Mouse (Mus musculus) forebrain, embryonic 11.5 days (tissue): Measurements from ENCODE around the gene Dnase1. TPM values are rescaled to one million over a fixed set of nuclear protein-coding genes. Genes with fewer than 3 reads are reported as not detected.

ENCODE experiments used
- ATAC-seq: fragments of 200-750 bp; cut with Nextera tagmentation; replicated peaks from 2 replicates; pipeline ENCODE4 v1.8.0; 2017; ENCODE audit warnings: moderate TSS enrichment; ENCODE audit not compliant: low FRiP score
- DNase-seq: peaks from one replicate; pipeline ENCODE4 v3.0.0-alpha.2; 2017; ENCODE audit warnings: low spot score
- H3K27ac ChIP-seq: fragments of 300-500 bp; sonication (generic); 2 replicates; pipeline ENCODE4 v1.5.1; 2014; ENCODE audit warnings: low read depth, low read length
- H3K27me3 ChIP-seq: fragments of 300-500 bp; sonication (generic); 2 replicates; pipeline ENCODE4 v1.6.1; 2014; ENCODE audit warnings: mild to moderate bottlenecking, low read length, mixed read lengths; ENCODE audit not compliant: control insufficient read depth, insufficient read depth
- H3K36me3 ChIP-seq: fragments of 300-500 bp; sonication (generic); 2 replicates; pipeline ENCODE4 v1.6.1; 2014; ENCODE audit warnings: mild to moderate bottlenecking, low read length, moderate library complexity, mixed read lengths; ENCODE audit not compliant: control insufficient read depth, insufficient read depth
- H3K4me1 ChIP-seq: fragments of 300-500 bp; sonication (generic); replicated peaks from 2 replicates; pipeline ENCODE4 v1.6.1; 2014; ENCODE audit warnings: low read length, mixed read lengths; ENCODE audit not compliant: control insufficient read depth, insufficient read depth
- H3K4me2 ChIP-seq: fragments of 300-500 bp; sonication (generic); 2 replicates; pipeline ENCODE4 v1.6.1; 2014; ENCODE audit warnings: low read depth, mild to moderate bottlenecking, low read length, moderate library complexity, mixed read lengths; ENCODE audit not compliant: severe bottlenecking
- H3K4me3 ChIP-seq: fragments of 300-500 bp; sonication (generic); 2 replicates; pipeline ENCODE4 v1.5.1; 2014; ENCODE audit warnings: low read depth, low read length
- H3K9ac ChIP-seq: fragments of 300-500 bp; sonication (generic); 2 replicates; pipeline ENCODE4 v1.6.1; 2014; ENCODE audit warnings: low read length
- H3K9me3 ChIP-seq: fragments of 300-500 bp; sonication (generic); 2 replicates; pipeline ENCODE4 v1.6.1; 2016; ENCODE audit warnings: low read length, mixed read lengths; ENCODE audit not compliant: control insufficient read depth
- WGBS: fragments of 180-500 bp; shearing (Covaris S2); extraction: QIAGEN DNeasy Blood & Tissue Kit; methylation state at CpG from one replicate; pipeline ENCODE4 v1.1.7; 2014; 5-methylcytosine and 5-hydroxymethylcytosine counted together
- microRNA-seq: library from miRNA; unstranded; fragments of <30 nt; microRNA quantifications from one replicate; pipeline ENCODE4, GENCODE M21; 2016; ENCODE audit not compliant: insufficient number of aligned reads
- polyA plus RNA-seq: library from polyadenylated mRNA; unstranded; fragments of >200 nt; fragmentation: Nextera tagmentation; extraction: Ambion mirVana; gene quantifications from 2 replicates; pipeline ENCODE4 v1.2.1, GENCODE M21; 2014

Dnase1 gene
- polyA plus RNA-seq, 1 experiment from 2014 or later, result 5.9 TPM

- no peak overlapping the region for H3K9ac ChIP-seq
- no peaks in the 10 kb centered on the region for H3K4me1 ChIP-seq
- peaks cover 25% of the 10 kb centered on the region for H3K36me3 ChIP-seq
- H3K4me2 ChIP-seq, result no peak overlapping the region
- 96% methylated on average over 9 of the region's 9 CpGs for WGBS
- DNase-seq (no peak), ATAC-seq (no peak)
- H3K27me3 ChIP-seq, result no peaks in the 10 kb centered on the region
- no peak overlapping the region for H3K4me3 ChIP-seq
- H3K9me3 ChIP-seq, result no peaks in the 10 kb centered on the region
- H3K27ac ChIP-seq, result no peak overlapping the region
Measured at GRCm38 (mm10) chr16:4085851-4086387, 49.2 kb downstream of the Dnase1 start.

- no peak overlapping the region for H3K4me3 ChIP-seq
- peaks cover 35% of the 10 kb centered on the region for H3K36me3 ChIP-seq
- no peak overlapping the region for H3K27ac ChIP-seq
- no peak overlapping the region for H3K9ac ChIP-seq
- no peak overlapping the region for H3K4me2 ChIP-seq
- ATAC-seq, result no peak
- DNase-seq, result no peak
- no peaks in the 10 kb centered on the region for H3K9me3 ChIP-seq
- 94% methylated on average over 8 of the region's 8 CpGs for WGBS
- no peaks in the 10 kb centered on the region for H3K27me3 ChIP-seq
- H3K4me1 ChIP-seq, result no peaks in the 10 kb centered on the region
Measured at GRCm38 (mm10) chr16:4087214-4087913, 50.6 kb downstream of the Dnase1 start.

Small RNAs within 50 kb of the gene (microRNA-seq; reads per million reads assigned to microRNA genes)
- not detected for gene Gm23413

Other genes starting within 250 kb of the Dnase1 start
- 0.21 and 0.33 TPM in 2 replicates for gene Olfr15, start 206.1 kb upstream of the Dnase1 start, polyA plus RNA-seq
- 1.2 and 1.4 TPM in 2 replicates for gene Zfp174, start 189.7 kb upstream of the Dnase1 start, polyA plus RNA-seq
- gene Naa60, start 164.6 kb upstream of the Dnase1 start, polyA plus RNA-seq, result 64.8 and 74.1 TPM in 2 replicates
- gene Zfp597, start 152.4 kb upstream of the Dnase1 start, polyA plus RNA-seq, result 8.0 and 9.0 TPM in 2 replicates
- 1.7 and 2.0 TPM in 2 replicates for gene Gm20695, start 152.3 kb upstream of the Dnase1 start, polyA plus RNA-seq
- gene 1700037C18Rik, start 128.3 kb upstream of the Dnase1 start, polyA plus RNA-seq, result 6.3 and 7.3 TPM in 2 replicates
- gene Cluap1, start 128.1 kb upstream of the Dnase1 start, polyA plus RNA-seq, result 23.6 and 24.7 TPM in 2 replicates
- gene Nlrc3, start 60.3 kb upstream of the Dnase1 start, polyA plus RNA-seq, result 0.71 and 0.99 TPM in 2 replicates
- 30.0 and 32.0 TPM in 2 replicates for gene Slx4, start 33.2 kb upstream of the Dnase1 start, polyA plus RNA-seq
- 78.1 and 83.1 TPM in 2 replicates for gene Trap1, start 40.9 kb downstream of the Dnase1 start, polyA plus RNA-seq
- gene Crebbp, start 177.1 kb downstream of the Dnase1 start, polyA plus RNA-seq, result 39.4 and 40.8 TPM in 2 replicates